Mouse (Mus musculus) cerebellum, postnatal 4 days (tissue): ENCODE measurements around the gene Dazap1.
"Not testable (repeated sequence)": the region's sequence is repeated elsewhere in the genome, so short reads cannot be mapped to it uniquely, and the experiment has no call there.

Source experiments
- DNase-seq, 2 experiments: peaks; one replicate each; pipeline ENCODE4 v3.0.0; 2022; ENCODE audit warnings: low spot score in 2 of 2, mixed read lengths in 1 of 2

The Dazap1 gene

GRCm38 (mm10) chr10:80260642-80261584 lies at the start of gene Dazap1, which contains the start of gene Gamt:
Gene Dazap1 (plus strand): TSS chr10:80261486.
Gene Gamt (minus strand): TSS chr10:80261012.
- peak; percentile 82 to 96 for DNase-seq

GRCm38 (mm10) chr10:80211547-80212103 lies 49.7 kb upstream of the Dazap1 start:
- DNase-seq: not testable (repeated sequence)

DNA sequence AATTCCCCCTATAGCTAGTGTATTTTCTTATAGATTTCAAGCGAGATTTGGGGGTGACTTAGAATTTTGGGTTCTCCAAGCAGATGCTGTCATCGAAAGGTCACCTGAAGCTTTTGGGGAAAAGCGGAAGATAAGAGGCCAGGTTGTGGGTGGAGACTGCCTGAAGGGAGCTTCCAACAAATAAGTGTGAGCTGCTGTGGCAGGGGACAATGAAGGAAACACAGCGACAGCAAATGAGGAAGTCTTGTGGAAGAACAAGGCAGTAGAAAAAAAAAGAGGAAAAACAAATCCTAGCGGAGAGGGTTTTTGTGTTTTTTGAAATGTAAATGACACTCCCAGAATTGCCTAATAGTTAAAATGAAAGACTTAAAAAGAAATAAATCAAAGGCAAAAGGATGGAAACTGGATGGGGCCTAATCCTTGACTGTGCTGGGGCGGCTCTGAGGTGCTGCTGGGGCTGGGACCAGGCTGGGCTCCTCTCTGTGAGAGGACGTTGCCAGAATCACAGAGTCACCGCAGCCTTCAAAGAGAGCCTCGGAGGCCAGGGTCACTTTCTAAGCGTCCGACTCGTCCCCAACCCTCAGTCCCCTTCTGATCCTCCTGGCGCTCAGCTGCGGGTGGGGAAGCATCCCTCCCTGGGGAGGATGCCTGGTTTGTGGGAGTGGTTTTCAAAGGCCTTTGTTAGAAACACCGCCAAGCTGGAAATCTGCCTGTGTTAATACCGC lies 46.1 kb upstream of the Dazap1 start:
- no peak for DNase-seq

DNA sequence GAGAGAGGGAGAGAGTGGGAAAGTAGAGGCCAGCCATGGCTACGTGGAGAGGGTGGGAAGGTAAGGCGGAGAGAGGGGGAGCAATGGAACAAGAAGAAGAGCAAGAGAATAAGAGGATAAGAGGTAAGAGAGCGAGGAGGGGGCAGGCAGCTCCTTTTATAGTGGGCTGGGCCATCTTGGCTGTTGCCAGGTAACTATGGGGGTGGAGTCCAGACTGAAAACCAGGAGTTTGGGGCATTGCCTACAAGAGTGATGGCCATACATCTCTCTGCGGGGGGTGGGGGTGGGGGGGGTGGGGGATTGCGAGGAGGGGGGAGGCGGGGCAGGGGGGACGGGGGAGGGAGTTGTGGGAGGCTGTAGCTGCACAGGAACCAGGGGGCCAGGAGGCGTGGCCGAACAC lies 40.6 kb upstream of the Dazap1 start:
- no peak for DNase-seq

DNA sequence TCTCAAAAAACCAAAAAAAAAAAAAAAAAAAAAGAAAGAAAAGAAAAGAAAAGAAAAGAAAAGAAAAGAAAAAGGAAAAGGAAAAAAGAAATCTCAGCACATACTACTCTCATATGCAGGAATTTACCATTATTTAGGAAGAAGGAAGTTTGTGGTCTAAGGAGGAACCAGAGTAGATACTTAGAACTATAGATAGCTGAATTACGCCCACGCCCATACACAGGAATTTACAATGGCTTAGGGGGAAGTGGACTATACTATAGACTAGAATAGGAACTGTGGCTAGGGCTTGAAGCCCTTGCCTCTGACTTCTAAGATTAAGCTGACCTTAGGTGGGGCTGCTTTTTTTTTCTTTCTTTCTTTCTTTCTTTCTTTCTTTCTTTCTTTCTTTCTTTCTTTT lies 38.1 kb upstream of the Dazap1 start:
- not testable (repeated sequence) for DNase-seq

- DNase-seq: no peak
Observed at GRCm38 (mm10) chr10:80226071-80226415, 35.2 kb upstream of the Dazap1 start.

- peak; percentile 94 to 97 for DNase-seq
Observed at GRCm38 (mm10) chr10:80226416-80227165, 34.7 kb upstream of the Dazap1 start, which contains the start of gene Mum1. Gene Mum1 (plus strand): TSS chr10:80226434.

DNA sequence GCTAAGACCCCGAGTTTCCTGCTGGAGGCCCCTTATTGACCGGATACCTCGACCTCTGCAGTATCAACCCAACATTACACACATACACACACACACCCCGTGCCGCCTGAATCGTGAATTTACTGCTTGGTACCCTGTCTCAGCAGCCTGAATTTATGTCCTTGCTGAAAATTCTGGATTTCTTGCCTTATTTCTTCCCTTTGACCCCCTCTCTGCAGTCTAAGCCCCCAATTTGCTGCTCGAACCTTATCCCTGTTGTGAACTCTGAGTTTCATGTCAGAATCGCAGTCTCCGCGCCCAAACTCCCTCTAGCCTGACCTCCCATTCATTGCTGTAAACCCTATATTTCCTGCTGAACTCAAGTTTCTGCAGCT lies 34.1 kb upstream of the Dazap1 start:
- DNase-seq: no peak

- DNase-seq: peak in 1 of 2 experiments; percentile 32
Observed at GRCm38 (mm10) chr10:80227877-80228775, 33.2 kb upstream of the Dazap1 start.

GRCm38 (mm10) chr10:80236145-80236825 lies 25.0 kb upstream of the Dazap1 start:
- DNase-seq: no peak

GRCm38 (mm10) chr10:80237020-80237419 lies 24.3 kb upstream of the Dazap1 start:
- DNase-seq: no peak

GRCm38 (mm10) chr10:80238306-80238705 lies 23.0 kb upstream of the Dazap1 start:
- no peak for DNase-seq

- no peak for DNase-seq
Observed at GRCm38 (mm10) chr10:80239791-80240190, 21.5 kb upstream of the Dazap1 start.

GRCm38 (mm10) chr10:80242088-80242487 lies 19.2 kb upstream of the Dazap1 start:
- DNase-seq: no peak

GRCm38 (mm10) chr10:80242607-80243006 lies 18.7 kb upstream of the Dazap1 start:
- DNase-seq: no peak

GRCm38 (mm10) chr10:80244791-80245399 lies 16.4 kb upstream of the Dazap1 start:
- DNase-seq: peak in 1 of 2 experiments; percentile 45

GRCm38 (mm10) chr10:80245600-80245999 lies 15.7 kb upstream of the Dazap1 start:
- peak; percentile 68 to 87 for DNase-seq

GRCm38 (mm10) chr10:80247849-80248248 lies 13.4 kb upstream of the Dazap1 start:
- DNase-seq: no peak

GRCm38 (mm10) chr10:80248437-80248836 lies 12.8 kb upstream of the Dazap1 start:
- DNase-seq: not testable (repeated sequence)
